Mouse (Mus musculus) thymus, adult 2 months (tissue): ENCODE measurements at regions not wholly inside any gene's neighbourhood (a gene's known extent, or its start where the extent isn't known, plus 50 kb on each side); places are given as distances from the start of the nearest gene placed in this dataset.

ENCODE experiments used
- CTCF ChIP-seq: fragments of 200-500 bp; IDR thresholded peaks from 2 replicates; pipeline ENCODE4 v1.5.1; 2012; ENCODE audit warnings: mild to moderate bottlenecking, control low read depth, low read length, moderate library complexity, borderline replicate concordance; ENCODE audit not compliant: control insufficient read depth, poor library complexity, insufficient read depth; ENCODE audit errors: extremely low read depth
- POLR2A ChIP-seq: fragments of 200-500 bp; IDR thresholded peaks from 2 replicates; pipeline ENCODE4 v1.6.1; 2012; ENCODE audit warnings: mild to moderate bottlenecking, low read length, control low read depth, moderate library complexity; ENCODE audit not compliant: control insufficient read depth, poor library complexity, insufficient read depth; ENCODE audit errors: extremely low read depth

DNA sequence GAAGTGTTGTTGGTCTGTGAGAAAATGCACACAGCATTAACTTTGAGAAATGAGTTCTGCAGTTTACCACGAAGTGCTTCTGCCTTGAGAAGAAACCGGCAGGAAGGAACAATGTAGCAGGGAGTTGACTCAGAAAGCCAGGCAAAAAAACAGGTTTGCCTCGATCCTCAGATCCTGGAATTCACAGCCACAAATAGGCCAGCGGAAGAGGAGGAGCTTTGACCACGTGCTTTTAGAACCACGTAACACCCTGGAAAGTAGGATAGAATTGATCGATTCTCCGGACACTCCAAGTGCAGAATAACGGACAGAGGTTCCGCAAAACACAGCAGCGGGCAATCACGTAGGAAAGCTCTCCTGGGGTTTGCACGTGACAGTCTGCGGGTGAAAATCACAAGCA is 106.0 kb upstream of the Rhobtb1 start:
- TF ChIP-seq CTCF = no peak
- TF ChIP-seq POLR2A = no peak
